Mouse (Mus musculus) heart, adult 2 months (tissue): Measurements from ENCODE around the gene Slco3a1. TPM values are rescaled to one million over a fixed set of nuclear protein-coding genes. Genes with fewer than 3 reads are reported as not detected.

Source experiments
- DNase-seq, 2 experiments: peaks; one replicate each; pipeline ENCODE4 v3.0.0; 2021
- H3K27ac ChIP-seq: fragments of 200-600 bp; 2 replicates; pipeline ENCODE4 v1.8.1; 2022
- H3K27me3 ChIP-seq: fragments of 200-500 bp; 2 replicates; pipeline ENCODE4 v1.6.1; 2012; ENCODE audit warnings: mild to moderate bottlenecking, low read length, inconsistent platforms, mixed read lengths; ENCODE audit not compliant: control insufficient read depth, insufficient read depth
- H3K36me3 ChIP-seq: fragments of 200-500 bp; 2 replicates; pipeline ENCODE4 v1.6.1; 2012; ENCODE audit warnings: low read length, inconsistent platforms; ENCODE audit not compliant: control insufficient read depth, insufficient read depth
- H3K4me1 ChIP-seq: fragments of 200-500 bp; 2 replicates; pipeline ENCODE4 v1.6.1; 2011; ENCODE audit warnings: low read length; ENCODE audit not compliant: control insufficient read depth, insufficient read depth
- H3K4me3 ChIP-seq: fragments of 200-600 bp; 2 replicates; pipeline ENCODE4 v1.8.1; 2022
- H3K79me2 ChIP-seq: fragments of 200-500 bp; replicated peaks from 2 replicates; pipeline ENCODE4 v1.6.1; 2012; ENCODE audit warnings: mild to moderate bottlenecking, inconsistent platforms, low read length, moderate library complexity, mixed read lengths; ENCODE audit not compliant: control insufficient read depth, insufficient read depth
- H3K9ac ChIP-seq: fragments of 200-500 bp; 2 replicates; pipeline ENCODE4 v1.6.1; 2012; ENCODE audit warnings: low read depth, mild to moderate bottlenecking, control low read depth, inconsistent platforms, low read length, mixed read lengths
- CTCF ChIP-seq: fragments of 200-600 bp; IDR thresholded peaks from 2 replicates; pipeline ENCODE4 v1.8.1; 2022; ENCODE audit warnings: antibody characterized with exemption, mild to moderate bottlenecking, moderate library complexity
- EP300 ChIP-seq: fragments of 200-500 bp; IDR thresholded peaks from 2 replicates; pipeline ENCODE4 v1.6.1; 2011; ENCODE audit warnings: low read depth, low read length, control low read depth; ENCODE audit not compliant: insufficient read depth
- POLR2A ChIP-seq: fragments of 200-500 bp; IDR thresholded peaks from 2 replicates; pipeline ENCODE4 v1.6.1; 2011; ENCODE audit warnings: mild to moderate bottlenecking, low read depth, low read length, control low read depth; ENCODE audit not compliant: insufficient read depth
- WGBS: fragments of 180-500 bp; shearing (Covaris S2); methylation state at CpG from one replicate; pipeline ENCODE4 v1.1.7; 2018; 5-methylcytosine and 5-hydroxymethylcytosine counted together
- intact Hi-C: fragments of 180-260 bp; cut with DNase I; formaldehyde crosslinking; loops from one replicate; pipeline ENCODE4 v1.15.1; 2025
- polyA plus RNA-seq: library from polyadenylated mRNA; depleted of rRNA; stranded (reverse); fragments of >200 nt; gene quantifications from 2 replicates; pipeline ENCODE4 v1.2.3, GENCODE M21; 2012
- total RNA-seq, 2 experiments: library from RNA; stranded (reverse); gene quantifications; 2 replicates each; pipeline ENCODE4 v1.2.3; 2021

Slco3a1 gene
- total and polyA plus RNA-seq, 3 experiments, result 93.1 to 146 (median 124) TPM

DNA sequence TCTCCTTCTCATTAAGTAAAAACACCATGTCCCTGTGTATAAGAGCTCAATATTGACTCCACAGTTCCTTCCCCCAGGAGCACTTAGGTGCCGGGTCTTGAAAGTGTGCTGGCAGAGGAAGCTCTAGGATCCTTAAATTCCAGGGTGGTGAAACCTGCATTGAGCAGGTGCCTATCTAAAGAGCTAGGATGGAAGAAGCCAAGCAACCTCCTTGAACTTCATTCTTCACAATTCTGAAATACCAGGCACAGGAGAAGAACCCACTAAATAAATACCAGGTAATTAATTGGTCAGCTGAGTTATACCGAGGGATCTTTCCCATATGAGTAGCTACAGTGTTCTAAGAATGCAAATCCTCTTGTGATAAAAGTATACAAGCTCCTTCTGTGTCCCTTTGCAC lies 117.9 kb downstream of the Slco3a1 start:
- Histone ChIP-seq H3K79me2 (no peaks in the 10 kb centered on the region), H3K27ac (no peak overlapping the region), H3K4me1 (peaks cover 1% of the 10 kb centered on the region), H3K4me3 (no peak overlapping the region), H3K27me3 (no peaks in the 10 kb centered on the region), H3K9ac (no peak overlapping the region), H3K36me3 (peaks cover 10% of the 10 kb centered on the region; the same call in 1 of the 2 replicates)
- TF ChIP-seq POLR2A, result no peak
- TF ChIP-seq EP300, result no peak
- no peak for TF ChIP-seq CTCF
- DNase-seq, result no peak
- intact Hi-C loops, result no loop called here
- 89% methylated on average over 2 of the region's 2 CpGs for WGBS

GRCm38 (mm10) chr7:74432950-74433349 lies 121.6 kb downstream of the Slco3a1 start:
- Histone ChIP-seq H3K79me2 (no peaks in the 10 kb centered on the region), H3K27me3 (no peaks in the 10 kb centered on the region), H3K4me3 (no peak overlapping the region), H3K27ac (no peak overlapping the region), H3K9ac (no peak overlapping the region), H3K36me3 (peaks cover 10% of the 10 kb centered on the region; the same call in 1 of the 2 replicates), H3K4me1 (peaks cover 1% of the 10 kb centered on the region)
- WGBS, result 54% methylated on average over 2 of the region's 2 CpGs
- intact Hi-C loops, result no loop called here
- DNase-seq, result no peak
- TF ChIP-seq CTCF, result no peak
- TF ChIP-seq POLR2A, result no peak
- TF ChIP-seq EP300, result no peak

GRCm38 (mm10) chr7:74429252-74429651 lies 125.3 kb downstream of the Slco3a1 start:
- intact Hi-C loops, result loop anchor here (5.0 kb wide), 1 partner anchor 433 kb away; no protein-coding TSS in a partner anchor
- 64% methylated on average over 3 of the region's 3 CpGs for WGBS

DNA sequence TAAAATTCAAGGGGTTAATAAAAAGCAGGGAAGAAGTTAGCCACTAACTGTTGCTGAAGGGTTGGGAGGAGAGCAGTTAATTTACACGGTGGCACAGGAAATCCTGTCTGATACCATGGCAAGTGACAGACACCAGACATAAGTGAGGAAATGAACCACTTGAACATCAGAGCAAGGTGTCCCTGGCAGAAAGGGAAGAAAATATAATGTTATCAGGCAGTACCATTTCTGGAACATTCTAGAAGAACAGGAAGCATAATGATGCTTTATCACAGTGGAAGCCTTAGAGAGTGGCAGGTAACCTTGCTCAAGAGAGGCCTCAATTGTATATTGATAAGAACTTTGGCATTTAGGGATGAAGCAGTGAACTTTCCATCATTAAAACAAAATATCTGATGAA lies 127.4 kb downstream of the Slco3a1 start:
- no peak for TF ChIP-seq CTCF
- TF ChIP-seq EP300, result no peak
- no peak for TF ChIP-seq POLR2A
- intact Hi-C loops, result loop anchor here (5.0 kb wide), 1 partner anchor 435 kb away; no protein-coding TSS in a partner anchor
- no peak overlapping the region for H3K9ac ChIP-seq
- WGBS, result 0% methylated on average over 1 of the region's 1 CpGs
- H3K27ac ChIP-seq, result no peak overlapping the region; the same call in 1 of the 2 replicates
- H3K4me3 ChIP-seq, result no peak overlapping the region
- DNase-seq, result no peak
- no peaks in the 10 kb centered on the region for H3K27me3 ChIP-seq
- H3K79me2 ChIP-seq, result no peaks in the 10 kb centered on the region
- no peaks in the 10 kb centered on the region; the same call in 1 of the 2 replicates for H3K36me3 ChIP-seq
- H3K4me1 ChIP-seq, result peaks cover 12% of the 10 kb centered on the region

More at GRCm38 (mm10) chr7:74429252-74429651, 125.3 kb downstream of the Slco3a1 start:
- H3K36me3 ChIP-seq, result peaks cover 10% of the 10 kb centered on the region; the same call in 1 of the 2 replicates
- no peaks in the 10 kb centered on the region for H3K79me2 ChIP-seq
- no peak for TF ChIP-seq EP300
- no peak for TF ChIP-seq POLR2A
- TF ChIP-seq CTCF, result no peak
- DNase-seq, result no peak
- H3K27me3 ChIP-seq, result no peaks in the 10 kb centered on the region
- no peak overlapping the region for H3K9ac ChIP-seq
- H3K27ac ChIP-seq, result no peak overlapping the region
- H3K4me3 ChIP-seq, result no peak overlapping the region
- H3K4me1 ChIP-seq, result peaks cover 6% of the 10 kb centered on the region

DNA sequence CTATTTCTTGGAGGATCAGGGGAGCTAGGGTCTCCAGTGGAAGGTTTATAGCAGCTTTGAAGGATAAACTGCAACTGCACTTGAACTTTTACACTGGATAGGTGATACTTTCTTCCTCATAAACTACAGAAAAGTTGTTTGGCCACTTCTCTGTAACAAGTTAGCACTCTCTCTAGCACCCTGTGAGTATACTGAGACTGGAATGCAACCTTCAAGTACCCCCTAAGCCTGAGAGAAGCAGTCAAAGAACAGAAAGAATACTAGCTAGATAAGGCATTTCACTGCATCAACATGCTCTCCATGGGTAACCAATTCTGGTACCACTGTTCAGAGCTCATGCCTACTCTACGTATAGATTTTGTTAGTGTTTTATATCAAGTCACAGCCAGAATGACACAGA lies 128.6 kb downstream of the Slco3a1 start:
- H3K27me3 ChIP-seq, result no peaks in the 10 kb centered on the region
- intact Hi-C loops, result loop anchor here (2.0 to 5.0 kb wide), 2 partner anchors 129 to 436 kb away; partner anchors contain the start of gene Slco3a1
- no peaks in the 10 kb centered on the region; the same call in 1 of the 2 replicates for H3K36me3 ChIP-seq
- peaks cover 19% of the 10 kb centered on the region for H3K4me1 ChIP-seq
- no peaks in the 10 kb centered on the region for H3K79me2 ChIP-seq
- TF ChIP-seq POLR2A (no peak), CTCF (no peak), EP300 (no peak)
- WGBS, result 82% methylated on average over 1 of the region's 1 CpGs
- no peak overlapping the region for H3K9ac ChIP-seq
- no peak overlapping the region for H3K4me3 ChIP-seq
- H3K27ac ChIP-seq, result no peak overlapping the region
- DNase-seq, result no peak
